Mouse (Mus musculus): ENCODE data around the gene Rhobtb3.

DNA sequence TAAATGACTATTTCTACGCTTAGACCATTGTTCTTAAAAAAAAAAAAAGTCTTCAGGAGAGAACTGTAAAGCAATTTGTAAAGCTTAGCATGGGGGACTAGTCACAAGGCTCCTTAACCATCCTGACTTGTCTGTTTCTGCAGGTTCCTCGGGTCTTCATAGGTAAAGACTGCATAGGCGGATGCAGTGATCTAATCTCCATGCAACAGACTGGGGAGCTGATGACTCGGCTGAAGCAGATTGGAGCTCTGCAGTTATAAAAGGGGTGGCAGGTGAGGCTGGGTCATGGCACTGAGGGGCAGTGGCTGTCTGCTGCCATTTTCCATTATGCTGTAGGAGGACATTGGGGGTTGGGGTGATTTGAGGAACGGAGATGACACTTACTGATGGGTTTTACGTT is 96.7 kb downstream of the Rhobtb3 start:
- TF ChIP-seq POLR2A (IDR thresholded peaks at IDR 0.05; ENCODE audit: insufficient read depth, low read depth, low read length) (no peak), CTCF (IDR thresholded peaks at IDR 0.05; ENCODE audit: insufficient read depth, low read depth, low read length) (no peak)

Measured in olfactory bulb, adult 2 months (tissue).